Mouse (Mus musculus) liver, embryonic 15.5 days (tissue): ENCODE measurements around the gene Ccdc33. TPM values are rescaled to one million over a fixed set of nuclear protein-coding genes. Genes with fewer than 3 reads are reported as not detected.

Experiments used
- ATAC-seq: fragments of 200-750 bp; cut with Nextera tagmentation; 2 replicates; pipeline ENCODE4 v1.8.0; 2017; ENCODE audit warnings: moderate number of reproducible peaks, mild to moderate bottlenecking, moderate library complexity; ENCODE audit not compliant: insufficient read depth
- H3K27ac ChIP-seq: fragments of 300-500 bp; sonication (generic); replicated peaks from 2 replicates; pipeline ENCODE4 v1.5.1; 2015; ENCODE audit warnings: mild to moderate bottlenecking, inconsistent platforms
- H3K27me3 ChIP-seq: fragments of 300-500 bp; sonication (generic); 2 replicates; pipeline ENCODE4 v1.6.1; 2015; ENCODE audit warnings: mild to moderate bottlenecking, inconsistent platforms
- H3K36me3 ChIP-seq: fragments of 300-500 bp; sonication (generic); replicated peaks from 2 replicates; pipeline ENCODE4 v1.6.1; 2015; ENCODE audit warnings: moderate library complexity, mild to moderate bottlenecking, inconsistent platforms
- H3K4me1 ChIP-seq: fragments of 300-500 bp; sonication (generic); replicated peaks from 2 replicates; pipeline ENCODE4 v1.6.1; 2015; ENCODE audit warnings: inconsistent platforms
- H3K4me2 ChIP-seq: fragments of 300-500 bp; sonication (generic); 2 replicates; pipeline ENCODE4 v1.6.1; 2015; ENCODE audit warnings: moderate library complexity, mild to moderate bottlenecking, inconsistent platforms
- H3K4me3 ChIP-seq: fragments of 300-500 bp; sonication (generic); replicated peaks from 2 replicates; pipeline ENCODE4 v1.5.1; 2015; ENCODE audit warnings: mild to moderate bottlenecking, inconsistent platforms
- H3K9ac ChIP-seq: fragments of 300-500 bp; sonication (generic); 2 replicates; pipeline ENCODE4 v1.6.1; 2015; ENCODE audit warnings: moderate library complexity, mild to moderate bottlenecking, inconsistent platforms
- H3K9me3 ChIP-seq: fragments of 300-500 bp; sonication (generic); replicated peaks from 2 replicates; pipeline ENCODE4 v1.6.1; 2016; ENCODE audit warnings: inconsistent platforms
- WGBS: fragments of 180-500 bp; shearing (Covaris S2); methylation state at CpG from one replicate; pipeline ENCODE4 v1.1.7; 2015; ENCODE audit warnings: mixed read lengths; ENCODE audit not compliant: insufficient replicate concordance; 5-methylcytosine and 5-hydroxymethylcytosine counted together
- polyA plus RNA-seq: library from polyadenylated mRNA; unstranded; fragments of >200 nt; fragmentation: Nextera tagmentation; extraction: Ambion mirVana; gene quantifications from 2 replicates; pipeline ENCODE4 v1.2.1, GENCODE M21; 2015

The Ccdc33 gene
- polyA plus RNA-seq, 1 experiment from 2014 or later = not detected

DNA sequence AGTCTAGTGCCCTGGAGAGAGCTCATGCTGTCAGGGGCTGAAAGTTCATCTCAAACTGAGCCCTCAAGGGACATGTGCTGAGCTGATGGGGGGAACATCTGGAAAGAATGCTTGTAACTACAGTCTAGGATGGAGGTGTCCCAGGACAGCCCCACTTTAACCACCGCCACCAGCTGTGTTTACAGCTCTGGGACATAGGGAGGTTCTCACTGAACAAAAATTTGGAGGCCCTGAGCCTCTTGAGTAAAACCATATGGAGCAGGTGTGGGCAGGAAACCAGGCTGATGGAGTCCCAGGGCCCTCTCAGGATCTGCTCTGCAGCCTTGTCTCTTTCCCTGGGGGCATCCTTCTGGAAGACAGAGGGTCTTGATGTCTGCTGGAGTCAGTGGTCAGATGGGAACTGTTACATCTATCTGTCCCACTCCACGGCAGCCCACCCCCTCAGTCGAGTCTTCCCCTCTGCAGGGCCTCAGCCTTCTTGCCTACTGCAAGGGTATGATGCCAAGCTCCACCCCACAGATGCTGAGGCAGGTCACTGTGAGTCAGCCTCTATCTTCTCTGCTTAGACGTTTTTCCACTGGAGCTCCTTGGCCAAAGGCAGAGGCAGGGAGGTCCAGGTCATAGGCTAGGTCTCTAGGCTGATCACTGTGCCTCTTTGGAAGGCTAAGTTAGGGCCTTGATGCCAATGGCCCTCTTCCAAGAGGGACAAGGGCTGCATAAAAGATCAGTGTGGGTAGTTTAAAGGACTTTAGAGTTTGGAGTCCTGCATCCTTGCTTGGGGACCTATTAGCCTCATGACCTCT lies 26.8 kb downstream of the Ccdc33 start:
- H3K27ac ChIP-seq = no peak overlapping the region
- H3K36me3 ChIP-seq = no peaks in the 10 kb centered on the region
- H3K27me3 ChIP-seq = no peaks in the 10 kb centered on the region; the same call in 1 of the 2 replicates
- H3K9me3 ChIP-seq = no peaks in the 10 kb centered on the region
- no peak overlapping the region for H3K4me3 ChIP-seq
- no peak overlapping the region for H3K9ac ChIP-seq
- 45% methylated on average over 4 of the region's 4 CpGs for WGBS
- H3K4me1 ChIP-seq = no peaks in the 10 kb centered on the region
- no peak for ATAC-seq
- no peak overlapping the region for H3K4me2 ChIP-seq

DNA sequence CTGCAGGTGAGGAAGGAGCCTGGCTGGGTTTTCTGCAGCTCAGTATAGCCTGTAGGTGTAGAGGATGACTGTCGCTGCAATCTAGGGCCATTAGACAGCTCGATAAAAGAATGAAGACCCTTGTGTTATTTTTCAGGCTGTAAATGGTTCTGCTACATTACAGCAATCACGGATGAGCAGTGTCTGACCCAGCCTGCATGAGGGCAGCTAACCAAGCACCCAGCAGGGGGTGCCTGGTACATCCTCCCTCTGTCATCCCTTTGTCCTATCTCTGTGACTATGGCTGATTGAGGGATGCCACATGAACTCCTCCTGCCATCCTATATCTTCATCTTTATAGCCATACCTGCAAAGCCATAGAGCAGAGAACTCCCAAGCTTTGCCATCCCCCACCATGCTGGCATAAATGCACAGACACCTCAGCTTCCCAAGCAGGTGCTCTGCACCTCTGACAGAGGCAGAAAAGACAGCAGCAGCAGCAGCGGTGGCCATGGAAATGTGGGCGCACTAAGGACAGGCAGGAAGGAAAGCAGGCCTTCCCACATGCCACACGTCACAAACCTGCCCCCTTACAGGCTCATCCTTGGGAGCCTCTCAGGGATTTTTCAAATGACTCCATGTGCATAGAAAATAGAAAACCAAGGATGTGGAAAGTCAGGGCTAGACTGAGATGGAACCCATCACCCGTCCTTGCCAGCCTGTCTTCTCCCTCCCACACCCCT lies 31.2 kb downstream of the Ccdc33 start:
- no peak overlapping the region for H3K4me2 ChIP-seq
- no peak overlapping the region for H3K27ac ChIP-seq
- H3K36me3 ChIP-seq = no peaks in the 10 kb centered on the region
- no peak overlapping the region for H3K4me3 ChIP-seq
- peaks cover 4% of the 10 kb centered on the region for H3K27me3 ChIP-seq
- H3K9me3 ChIP-seq = no peaks in the 10 kb centered on the region
- H3K4me1 ChIP-seq = no peaks in the 10 kb centered on the region
- ATAC-seq = no peak
- 44% methylated on average over 7 of the region's 7 CpGs for WGBS
- no peak overlapping the region for H3K9ac ChIP-seq

DNA sequence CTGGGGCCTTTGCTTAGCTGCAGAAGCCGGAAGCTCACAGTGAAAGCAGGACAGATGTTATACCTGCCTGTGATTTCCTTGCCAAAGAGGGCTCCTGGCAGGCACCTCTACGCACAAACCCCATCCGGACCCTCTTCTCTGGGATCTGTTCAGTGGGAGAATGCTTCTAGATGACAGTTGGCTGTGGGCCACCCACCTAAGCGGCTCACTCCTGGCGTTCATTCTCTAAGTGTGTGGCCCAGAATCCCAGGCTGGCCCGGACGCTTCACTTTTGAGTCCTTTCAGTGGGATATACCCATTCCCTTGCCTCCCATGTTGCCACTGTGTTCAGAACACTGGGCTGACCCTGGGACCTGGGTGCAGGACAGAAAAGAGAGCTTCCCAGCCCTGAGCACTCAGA lies 31.8 kb downstream of the Ccdc33 start:
- Histone ChIP-seq H3K4me1 (no peaks in the 10 kb centered on the region), H3K36me3 (no peaks in the 10 kb centered on the region), H3K4me3 (no peak overlapping the region), H3K27ac (no peak overlapping the region), H3K27me3 (peaks cover 4% of the 10 kb centered on the region), H3K9ac (no peak overlapping the region), H3K4me2 (no peak overlapping the region), H3K9me3 (no peaks in the 10 kb centered on the region)
- 62% methylated on average over 7 of the region's 7 CpGs for WGBS
- no peak for ATAC-seq

DNA sequence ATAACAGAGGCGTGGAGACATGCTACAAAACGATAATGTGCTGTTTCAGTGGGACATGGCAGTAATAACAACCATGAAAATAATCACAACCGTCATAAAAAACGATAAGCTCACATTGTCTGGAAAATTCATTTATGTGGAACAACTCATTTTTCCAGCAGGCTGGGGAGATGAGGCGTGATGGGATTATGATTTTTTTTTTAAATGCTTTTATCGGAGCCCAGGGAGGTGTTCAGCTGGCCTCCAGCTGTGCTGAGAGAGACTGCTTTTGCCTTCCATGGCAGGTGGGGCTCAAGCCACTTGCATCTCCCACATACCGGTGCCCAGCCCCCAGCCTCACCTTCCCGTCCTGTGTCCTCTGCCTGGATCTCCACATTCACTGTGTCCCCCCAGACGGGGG lies 32.4 kb downstream of the Ccdc33 start:
- H3K9ac ChIP-seq = no peak overlapping the region
- H3K4me1 ChIP-seq = no peaks in the 10 kb centered on the region
- ATAC-seq = no peak
- no peak overlapping the region for H3K4me2 ChIP-seq
- H3K9me3 ChIP-seq = no peaks in the 10 kb centered on the region
- no peak overlapping the region for H3K4me3 ChIP-seq
- peaks cover 4% of the 10 kb centered on the region for H3K27me3 ChIP-seq
- no peaks in the 10 kb centered on the region for H3K36me3 ChIP-seq
- WGBS = 41% methylated on average over 9 of the region's 9 CpGs
- no peak overlapping the region for H3K27ac ChIP-seq

DNA sequence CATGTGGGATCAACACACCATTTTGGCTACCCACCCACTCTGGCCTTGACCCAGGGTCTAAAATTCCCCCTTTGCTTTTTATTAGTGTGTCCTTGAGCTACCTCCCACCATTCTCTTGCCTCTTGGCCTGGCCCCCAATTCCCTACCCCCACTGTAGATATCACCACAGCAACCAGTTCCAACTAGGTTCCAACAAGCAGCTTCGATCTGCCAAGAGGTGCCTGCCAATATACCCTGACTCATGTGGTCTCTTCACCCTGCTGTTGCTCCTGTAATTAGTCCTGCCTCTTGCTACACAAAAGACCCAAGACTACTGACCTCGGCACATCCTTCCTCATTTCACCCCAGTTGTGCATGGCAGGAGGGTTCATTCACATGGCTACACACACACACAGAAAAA lies 33.5 kb downstream of the Ccdc33 start:
- H3K36me3 ChIP-seq = no peaks in the 10 kb centered on the region
- no peaks in the 10 kb centered on the region for H3K4me1 ChIP-seq
- peaks cover 4% of the 10 kb centered on the region for H3K27me3 ChIP-seq
- H3K4me3 ChIP-seq = no peak overlapping the region
- no peaks in the 10 kb centered on the region for H3K9me3 ChIP-seq
- 10% methylated on average over 2 of the region's 2 CpGs for WGBS
- no peak for ATAC-seq
- H3K9ac ChIP-seq = no peak overlapping the region
- H3K27ac ChIP-seq = no peak overlapping the region
- no peak overlapping the region for H3K4me2 ChIP-seq

DNA sequence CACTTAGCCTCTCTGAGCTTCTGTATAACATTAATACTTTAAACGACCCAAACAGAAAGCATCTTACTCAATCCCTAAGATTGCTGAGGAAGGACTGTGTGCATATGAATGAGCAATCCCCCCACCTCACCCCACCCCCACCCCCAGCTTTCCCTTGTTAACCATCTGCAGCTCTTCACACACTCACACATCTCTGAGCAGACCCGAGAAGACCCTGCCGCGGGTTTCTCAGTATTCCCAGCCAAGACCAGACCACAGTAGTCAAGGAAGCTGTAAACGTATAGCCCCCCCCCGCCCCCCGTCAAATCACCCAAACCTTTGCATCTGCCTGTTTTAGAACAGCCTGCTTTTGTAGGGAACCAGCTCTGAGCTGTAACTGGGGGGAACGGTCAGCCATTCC lies 34.0 kb downstream of the Ccdc33 start:
- H3K4me3 ChIP-seq = no peak overlapping the region
- H3K27ac ChIP-seq = no peak overlapping the region
- no peak overlapping the region for H3K4me2 ChIP-seq
- H3K4me1 ChIP-seq = no peaks in the 10 kb centered on the region
- 17% methylated on average over 8 of the region's 8 CpGs for WGBS
- ATAC-seq = no peak
- H3K27me3 ChIP-seq = peaks cover 4% of the 10 kb centered on the region
- no peak overlapping the region for H3K9ac ChIP-seq
- H3K36me3 ChIP-seq = no peaks in the 10 kb centered on the region
- H3K9me3 ChIP-seq = no peaks in the 10 kb centered on the region

DNA sequence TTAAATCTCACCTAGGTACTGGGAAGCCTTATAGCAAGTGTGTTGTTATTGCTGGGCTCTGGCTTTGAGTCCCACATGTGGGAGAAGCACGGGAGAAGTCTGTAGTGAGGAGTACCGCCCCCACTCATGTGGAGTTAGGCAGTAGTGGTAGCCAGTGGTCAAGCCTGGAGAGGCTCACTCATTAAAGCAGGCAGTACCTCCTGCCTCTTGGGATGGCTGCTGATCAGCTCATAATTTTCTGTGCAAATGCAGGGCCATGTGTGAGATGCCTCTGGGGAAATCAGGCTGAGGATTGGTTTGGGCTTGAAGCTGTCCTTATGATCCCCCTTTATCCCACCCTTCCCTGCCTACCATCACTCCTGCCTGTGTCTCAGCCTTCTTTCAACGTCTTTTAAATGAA lies 44.1 kb downstream of the Ccdc33 start:
- Histone ChIP-seq H3K4me2 (no peak overlapping the region), H3K27me3 (peaks cover 17% of the 10 kb centered on the region), H3K27ac (no peak overlapping the region), H3K4me1 (no peaks in the 10 kb centered on the region), H3K36me3 (no peaks in the 10 kb centered on the region), H3K4me3 (no peak overlapping the region), H3K9me3 (no peaks in the 10 kb centered on the region), H3K9ac (no peak overlapping the region)
- no peak for ATAC-seq
- WGBS = 46% methylated on average over 3 of the region's 3 CpGs

DNA sequence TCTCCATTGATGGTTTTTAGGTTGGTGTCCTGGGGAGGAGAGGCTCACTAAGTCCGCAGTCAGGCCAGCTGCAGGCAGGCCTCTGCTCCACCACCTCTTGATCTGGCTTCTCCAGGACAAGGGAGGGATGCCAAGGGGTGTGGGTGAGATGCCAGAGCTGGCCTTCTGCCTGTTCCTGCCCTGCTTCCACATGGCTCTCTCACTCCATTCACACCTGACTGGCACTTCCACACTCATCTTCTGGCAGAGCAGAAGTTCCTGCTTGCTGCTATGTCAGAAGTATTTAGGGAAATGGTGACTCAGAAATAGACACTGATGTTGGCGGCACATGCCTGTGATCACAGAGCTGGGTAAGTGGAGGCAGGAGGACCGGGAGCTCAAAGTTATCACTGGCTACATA lies 51.1 kb downstream of the Ccdc33 start:
- Histone ChIP-seq H3K9ac (no peak overlapping the region), H3K27me3 (peaks cover 7% of the 10 kb centered on the region; the same call in 1 of the 2 replicates), H3K4me1 (no peaks in the 10 kb centered on the region), H3K4me3 (no peak overlapping the region), H3K9me3 (no peaks in the 10 kb centered on the region), H3K27ac (no peak overlapping the region), H3K4me2 (no peak overlapping the region), H3K36me3 (no peaks in the 10 kb centered on the region)
- ATAC-seq = no peak
- 58% methylated on average over 3 of the region's 3 CpGs for WGBS

DNA sequence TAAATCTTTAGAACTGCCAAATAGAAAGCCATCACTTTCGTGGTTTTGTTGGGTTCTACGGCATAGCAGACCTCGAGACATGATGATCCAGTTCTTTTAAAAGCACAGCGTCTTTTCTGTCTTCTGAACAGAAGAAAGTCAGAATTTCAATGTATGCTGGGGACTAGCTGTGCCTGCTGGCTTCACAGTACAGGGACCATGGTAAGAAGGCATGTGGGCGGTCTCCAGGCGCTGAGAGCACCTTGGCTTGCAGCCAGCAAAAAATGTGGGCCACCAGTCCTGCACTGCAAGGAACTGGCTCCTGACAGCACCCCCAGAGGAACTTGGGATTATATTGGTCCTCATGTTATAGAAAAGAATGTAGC lies 51.9 kb downstream of the Ccdc33 start:
- Histone ChIP-seq H3K4me3 (no peak overlapping the region), H3K9ac (no peak overlapping the region), H3K9me3 (no peaks in the 10 kb centered on the region), H3K27me3 (peaks cover 7% of the 10 kb centered on the region; the same call in 1 of the 2 replicates), H3K4me2 (no peak overlapping the region), H3K4me1 (no peaks in the 10 kb centered on the region), H3K36me3 (no peaks in the 10 kb centered on the region), H3K27ac (no peak overlapping the region)
- no peak for ATAC-seq
- WGBS = 49% methylated on average over 6 of the region's 6 CpGs

DNA sequence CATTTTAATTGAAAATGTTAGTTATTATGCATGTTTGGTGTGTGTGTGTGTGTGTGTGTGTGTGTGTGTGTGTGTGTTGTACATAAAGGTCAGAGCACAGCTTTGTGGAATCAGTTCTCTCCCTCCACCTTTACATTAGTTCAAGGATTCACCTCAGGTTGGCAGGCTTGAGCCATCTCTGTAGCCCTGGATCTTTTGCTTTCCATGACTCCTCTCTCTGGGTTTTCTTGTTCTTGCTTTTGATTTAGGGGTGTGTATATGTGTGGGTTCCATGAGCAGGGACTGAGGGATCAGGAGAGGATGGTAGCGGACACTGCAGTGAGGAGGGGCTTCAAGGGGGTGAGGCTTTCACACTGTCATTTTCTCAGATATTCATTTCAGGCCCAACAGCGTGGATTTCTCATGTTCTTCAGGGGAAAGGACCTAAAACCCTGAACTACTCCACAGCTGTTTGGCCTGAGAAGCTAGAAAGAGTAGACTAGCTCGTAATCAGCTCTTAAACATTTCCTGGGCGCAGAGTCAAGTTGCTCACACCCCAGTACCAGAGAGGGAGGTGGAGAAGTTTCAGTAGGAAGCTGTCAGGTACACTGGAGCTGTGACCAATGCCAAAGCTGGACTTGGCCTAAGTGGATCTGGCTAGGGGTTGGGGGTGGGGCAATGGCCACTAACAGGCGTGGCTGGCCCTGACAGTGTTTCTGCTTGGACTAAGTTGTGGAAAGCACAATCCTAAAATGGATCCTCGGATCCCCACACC lies 52.5 kb downstream of the Ccdc33 start:
- ATAC-seq = no peak
- no peak overlapping the region for H3K4me2 ChIP-seq
- 43% methylated on average over 6 of the region's 6 CpGs for WGBS
- H3K4me3 ChIP-seq = no peak overlapping the region
- no peaks in the 10 kb centered on the region for H3K9me3 ChIP-seq
- no peaks in the 10 kb centered on the region for H3K36me3 ChIP-seq
- H3K27ac ChIP-seq = no peak overlapping the region
- H3K4me1 ChIP-seq = no peaks in the 10 kb centered on the region
- H3K9ac ChIP-seq = no peak overlapping the region
- H3K27me3 ChIP-seq = peaks cover 12% of the 10 kb centered on the region

DNA sequence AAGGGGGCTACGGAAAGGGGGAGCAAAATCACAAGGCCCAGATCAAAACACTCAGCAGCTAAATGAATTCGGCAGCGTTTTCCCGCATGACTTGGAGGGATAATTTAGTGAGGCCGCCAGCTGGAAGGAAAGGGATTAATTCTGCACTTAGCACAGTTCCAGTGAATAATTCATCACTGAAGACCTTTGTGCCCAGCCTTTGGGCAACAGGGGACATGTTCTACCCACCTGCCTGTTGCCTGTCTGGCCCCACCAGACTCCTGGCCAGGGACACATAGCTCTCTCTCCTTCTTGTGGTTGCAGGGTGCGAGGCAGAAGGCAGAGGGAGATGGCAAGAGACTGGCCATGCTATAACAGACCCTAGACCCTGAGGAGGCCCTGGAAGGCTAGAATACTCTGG lies 53.1 kb downstream of the Ccdc33 start:
- Histone ChIP-seq H3K4me1 (no peaks in the 10 kb centered on the region), H3K4me3 (no peak overlapping the region), H3K9ac (no peak overlapping the region), H3K27me3 (peaks cover 15% of the 10 kb centered on the region), H3K9me3 (no peaks in the 10 kb centered on the region), H3K27ac (no peak overlapping the region), H3K36me3 (no peaks in the 10 kb centered on the region), H3K4me2 (no peak overlapping the region)
- 62% methylated on average over 6 of the region's 6 CpGs for WGBS
- no peak for ATAC-seq
